Mouse (Mus musculus) G1E (cell line): ENCODE data around the gene C1ql1. TPM values are rescaled to one million over a fixed set of nuclear protein-coding genes. Genes with fewer than 3 reads are reported as not detected.

Experiments
- ATAC-seq: 2 replicates; pipeline ENCODE4 v1.8.0; 2016; ENCODE audit warnings: mild to moderate bottlenecking; ENCODE audit not compliant: insufficient number of reproducible peaks, poor library complexity, low FRiP score, severe bottlenecking; ENCODE audit errors: extremely low read depth
- DNase-seq: peaks from one replicate; pipeline ENCODE4 v3.0.0; 2012; ENCODE audit warnings: low spot score
- H3K27me3 ChIP-seq: 2 replicates; pipeline ENCODE4 v1.6.1; 2012; ENCODE audit warnings: mild to moderate bottlenecking, low read length, inconsistent platforms; ENCODE audit not compliant: insufficient read depth
- H3K36me3 ChIP-seq: replicated peaks from 2 replicates; pipeline ENCODE3; 2012; ENCODE audit warnings: mild to moderate bottlenecking, inconsistent platforms
- H3K4me1 ChIP-seq: 2 replicates; pipeline ENCODE4 v1.6.1; 2012; ENCODE audit warnings: low read depth, low read length, inconsistent platforms, mixed read lengths; ENCODE audit not compliant: insufficient read depth
- H3K4me3 ChIP-seq: 2 replicates; pipeline ENCODE4 v1.5.1; 2012; ENCODE audit warnings: low read depth, mild to moderate bottlenecking, inconsistent platforms, low read length, moderate library complexity, mixed read lengths
- H3K9me3 ChIP-seq: replicated peaks from 2 replicates; pipeline ENCODE4 v1.6.1; 2012; ENCODE audit warnings: inconsistent platforms
- CTCF ChIP-seq: IDR thresholded peaks from 2 replicates; pipeline ENCODE4 v1.5.1; 2012; ENCODE audit warnings: low read depth, low read length, inconsistent platforms, mixed read lengths
- GATA1 ChIP-seq: IDR thresholded peaks from 2 replicates; pipeline ENCODE4 v1.6.1; 2012; ENCODE audit warnings: borderline replicate concordance, low read length, inconsistent platforms, mixed read lengths
- GATA2 ChIP-seq: IDR thresholded peaks from 2 replicates; pipeline ENCODE4 v1.6.1; 2012; ENCODE audit warnings: low read depth, low read length, inconsistent platforms, borderline replicate concordance
- POLR2AphosphoS5 ChIP-seq: IDR thresholded peaks from 2 replicates; pipeline ENCODE4 v1.6.1; 2012; ENCODE audit warnings: low read depth, low read length, inconsistent platforms; ENCODE audit not compliant: insufficient replicate concordance
- TAL1 ChIP-seq: conservative IDR thresholded peaks from 2 replicates; pipeline ENCODE4 v1.6.1; 2012; ENCODE audit warnings: low read depth, low read length, inconsistent platforms, mixed read lengths
- polyA plus RNA-seq: library from polyadenylated mRNA; stranded (reverse); fragments of >175 nt; gene quantifications from 2 replicates; pipeline ENCODE4 v1.2.3, GENCODE M21; 2012
- total RNA-seq, 2 experiments: library from RNA; stranded (forward) in 1 of 2; stranded (reverse) in 1 of 2; fragments of 200-1000 nt in 1 of 2; fragments of >200 nt in 1 of 2; fragmentation: Nextera tagmentation in 1 of 2; gene quantifications; 2 replicates each; pipeline ENCODE4 v1.2.3; 2014 to 2017

Gene C1ql1
- total and polyA plus RNA-seq, 3 experiments: not detected

DNA sequence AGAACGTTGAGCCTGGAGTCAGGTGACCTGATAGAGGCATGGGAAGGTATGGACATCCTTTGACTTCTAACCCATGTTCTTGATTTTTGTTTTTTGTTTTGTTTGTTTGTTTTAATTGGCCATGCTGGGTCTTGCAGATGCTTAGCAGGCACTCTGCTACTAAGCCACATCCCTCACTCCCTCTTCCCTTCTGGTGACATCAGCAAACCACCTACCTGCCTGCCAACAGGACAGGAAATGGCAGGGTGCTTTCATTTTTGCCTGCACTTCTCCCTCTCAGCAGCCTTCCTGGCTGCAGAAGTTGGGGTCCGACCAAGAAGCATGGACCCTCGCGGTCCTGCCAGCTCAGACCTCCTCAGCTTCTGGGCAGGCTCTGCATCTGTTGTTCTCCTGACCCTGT lies 14.6 kb upstream of the C1ql1 start:
- no peaks in the 10 kb centered on the region for H3K9me3 ChIP-seq
- H3K4me3 ChIP-seq: no peak overlapping the region
- H3K4me1 ChIP-seq: no peaks in the 10 kb centered on the region
- TF ChIP-seq GATA2 (no peak), TAL1 (no peak), GATA1 (no peak), CTCF (no peak), POLR2AphosphoS5 (no peak)
- no peaks in the 10 kb centered on the region for H3K36me3 ChIP-seq
- DNase-seq: no peak
- peaks cover 46% of the 10 kb centered on the region for H3K27me3 ChIP-seq
- no peak for ATAC-seq

DNA sequence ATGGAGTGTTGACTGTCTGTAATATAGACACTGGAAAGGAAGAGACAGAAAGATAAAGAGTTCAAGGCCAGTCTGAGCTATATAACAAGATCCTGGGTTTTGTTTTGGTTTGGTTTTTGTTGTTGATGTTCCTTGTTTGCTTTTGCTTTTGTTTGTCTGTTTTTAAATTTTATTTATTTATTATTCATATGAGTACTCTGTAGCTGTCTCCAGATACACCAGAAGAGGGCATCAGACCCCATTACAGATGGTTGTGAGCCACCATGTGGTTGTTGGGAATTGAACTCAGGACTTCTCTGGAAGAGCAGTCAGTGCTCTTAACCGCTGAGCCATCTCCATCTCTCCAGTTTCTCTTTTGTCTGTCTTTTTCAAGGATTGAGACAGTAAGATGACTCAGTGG lies 12.4 kb upstream of the C1ql1 start:
- peaks cover 55% of the 10 kb centered on the region for H3K27me3 ChIP-seq
- TF ChIP-seq CTCF (no peak), GATA1 (no peak), TAL1 (no peak), POLR2AphosphoS5 (no peak), GATA2 (no peak)

DNA sequence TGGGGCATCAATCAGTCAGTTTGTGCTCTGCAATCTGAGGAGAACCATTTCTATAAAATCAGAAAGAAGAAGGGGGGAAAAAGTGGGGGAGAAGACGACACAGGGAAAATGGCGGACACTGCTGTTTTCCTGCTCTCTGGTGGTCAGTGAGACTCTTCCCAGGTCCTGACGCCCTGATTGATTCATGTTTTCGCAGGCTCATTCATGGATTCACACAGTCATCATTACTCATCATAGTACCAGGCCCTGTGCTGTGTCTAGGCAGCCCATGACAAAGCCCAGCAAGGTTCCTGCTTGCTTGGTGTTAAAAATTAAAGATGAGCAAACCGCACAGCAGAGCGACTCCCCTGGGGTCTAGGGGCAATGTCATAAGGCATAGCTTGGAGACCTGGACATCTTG lies 11.9 kb upstream of the C1ql1 start:
- Histone ChIP-seq H3K36me3 (no peaks in the 10 kb centered on the region), H3K27me3 (peaks cover 55% of the 10 kb centered on the region), H3K9me3 (no peaks in the 10 kb centered on the region), H3K4me1 (no peaks in the 10 kb centered on the region), H3K4me3 (no peak overlapping the region)
- ATAC-seq (no peak), DNase-seq (no peak)
- TF ChIP-seq CTCF (no peak), GATA1 (no peak)

More for the DNA sequence above, 12.4 kb upstream of the C1ql1 start:
- Histone ChIP-seq H3K4me3 (no peak overlapping the region), H3K36me3 (no peaks in the 10 kb centered on the region), H3K4me1 (no peaks in the 10 kb centered on the region), H3K9me3 (no peaks in the 10 kb centered on the region)
- no peak for ATAC-seq
- no peak for DNase-seq

DNA sequence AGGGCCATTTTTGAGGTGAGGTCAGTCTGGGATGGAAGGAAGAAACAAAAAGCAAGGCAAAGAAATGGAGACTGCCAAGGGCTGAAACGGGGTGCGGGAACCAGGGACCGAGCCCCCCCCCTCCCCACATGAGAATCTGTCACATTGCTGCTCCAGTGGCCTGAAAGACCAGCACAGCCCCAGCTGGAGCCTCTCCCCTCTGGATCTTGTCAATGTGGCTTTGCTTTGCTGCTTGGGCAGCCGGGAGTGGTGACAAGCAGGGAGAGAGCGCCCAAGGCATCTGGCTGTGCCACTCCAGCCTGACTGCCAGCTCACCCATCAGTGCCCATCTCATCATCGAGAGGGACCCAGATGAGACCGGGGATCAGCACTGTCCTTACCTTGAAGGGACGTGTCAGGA lies 11.2 kb upstream of the C1ql1 start:
- no peak overlapping the region for H3K4me3 ChIP-seq
- DNase-seq (no peak), ATAC-seq (no peak)
- H3K36me3 ChIP-seq: no peaks in the 10 kb centered on the region
- H3K27me3 ChIP-seq: peaks cover 58% of the 10 kb centered on the region
- TF ChIP-seq CTCF (no peak), GATA1 (no peak), POLR2AphosphoS5 (no peak), TAL1 (no peak), GATA2 (no peak)
- no peaks in the 10 kb centered on the region for H3K9me3 ChIP-seq
- no peaks in the 10 kb centered on the region for H3K4me1 ChIP-seq

DNA sequence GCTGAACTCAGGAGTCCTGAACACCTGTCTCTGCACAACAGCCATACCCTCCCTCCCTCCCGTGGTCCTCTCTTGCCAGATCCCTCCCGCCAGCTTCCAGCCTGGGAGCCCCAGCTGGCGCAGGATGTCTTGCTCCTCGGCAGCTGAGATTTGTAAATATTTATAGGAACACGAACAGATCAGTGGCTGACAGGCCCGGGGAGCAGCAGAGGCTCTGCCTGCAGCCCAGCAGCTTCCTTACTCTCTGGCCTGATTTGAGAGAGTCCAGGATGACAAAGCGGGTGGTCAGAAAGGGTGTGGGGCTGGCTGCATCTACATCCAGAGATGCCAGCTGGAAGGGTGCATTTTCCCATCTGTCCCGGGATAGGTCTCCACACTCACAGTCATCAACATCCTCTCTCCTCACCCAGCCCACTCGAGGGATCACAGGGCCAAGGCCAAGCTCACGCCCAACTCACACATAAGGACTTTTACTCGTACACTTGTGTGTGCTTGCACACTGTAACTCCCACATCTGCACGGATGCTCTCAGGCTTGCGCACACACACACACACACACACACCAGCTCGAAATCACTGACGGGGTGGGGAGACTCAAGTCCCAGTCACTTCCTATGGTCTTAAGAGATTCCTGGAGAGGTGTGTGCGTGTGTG lies 10.6 kb upstream of the C1ql1 start:
- no peak overlapping the region for H3K4me3 ChIP-seq
- H3K27me3 ChIP-seq: peaks cover 62% of the 10 kb centered on the region
- DNase-seq: no peak
- no peaks in the 10 kb centered on the region for H3K4me1 ChIP-seq
- ATAC-seq: no peak
- H3K36me3 ChIP-seq: no peaks in the 10 kb centered on the region
- no peak for TF ChIP-seq GATA1
- TF ChIP-seq CTCF: no peak
- no peak for TF ChIP-seq TAL1
- no peak for TF ChIP-seq POLR2AphosphoS5
- TF ChIP-seq GATA2: no peak
- no peaks in the 10 kb centered on the region for H3K9me3 ChIP-seq

DNA sequence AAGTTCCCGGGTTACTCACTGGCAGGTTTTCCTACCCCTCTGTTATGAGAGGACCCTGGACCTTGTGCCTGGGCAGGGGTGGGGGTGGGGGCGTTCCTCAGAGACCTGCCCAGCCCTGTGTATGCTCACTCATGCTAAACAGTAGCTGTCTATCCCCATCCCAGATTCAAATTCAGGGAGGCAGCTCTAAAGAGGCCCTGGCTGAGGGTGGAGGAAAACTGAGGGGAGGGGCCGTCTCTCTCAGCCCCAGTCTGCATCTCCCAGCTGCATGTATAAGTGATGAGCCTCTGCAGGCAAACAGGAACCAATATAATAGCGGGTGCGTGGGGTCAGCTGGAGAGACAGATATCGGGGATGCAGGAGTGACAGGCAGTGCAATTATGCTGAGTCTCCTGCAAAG lies 6.4 kb upstream of the C1ql1 start:
- no peak overlapping the region for H3K4me3 ChIP-seq
- H3K27me3 ChIP-seq: peaks cover 88% of the 10 kb centered on the region
- no peaks in the 10 kb centered on the region for H3K9me3 ChIP-seq
- no peak for TF ChIP-seq TAL1
- no peak for TF ChIP-seq POLR2AphosphoS5
- TF ChIP-seq GATA2: no peak
- peaks cover 4% of the 10 kb centered on the region; the same call in 1 of the 2 replicates for H3K4me1 ChIP-seq
- no peaks in the 10 kb centered on the region for H3K36me3 ChIP-seq
- ATAC-seq (no peak), DNase-seq (no peak)
